Mouse (Mus musculus): ENCODE data around the gene Cntnap1. TPM values are rescaled to one million over a fixed set of nuclear protein-coding genes. Genes with fewer than 3 reads are reported as not detected.

Cntnap1 gene
- polyA plus RNA-seq, 1 experiment: 2.6 TPM

DNA sequence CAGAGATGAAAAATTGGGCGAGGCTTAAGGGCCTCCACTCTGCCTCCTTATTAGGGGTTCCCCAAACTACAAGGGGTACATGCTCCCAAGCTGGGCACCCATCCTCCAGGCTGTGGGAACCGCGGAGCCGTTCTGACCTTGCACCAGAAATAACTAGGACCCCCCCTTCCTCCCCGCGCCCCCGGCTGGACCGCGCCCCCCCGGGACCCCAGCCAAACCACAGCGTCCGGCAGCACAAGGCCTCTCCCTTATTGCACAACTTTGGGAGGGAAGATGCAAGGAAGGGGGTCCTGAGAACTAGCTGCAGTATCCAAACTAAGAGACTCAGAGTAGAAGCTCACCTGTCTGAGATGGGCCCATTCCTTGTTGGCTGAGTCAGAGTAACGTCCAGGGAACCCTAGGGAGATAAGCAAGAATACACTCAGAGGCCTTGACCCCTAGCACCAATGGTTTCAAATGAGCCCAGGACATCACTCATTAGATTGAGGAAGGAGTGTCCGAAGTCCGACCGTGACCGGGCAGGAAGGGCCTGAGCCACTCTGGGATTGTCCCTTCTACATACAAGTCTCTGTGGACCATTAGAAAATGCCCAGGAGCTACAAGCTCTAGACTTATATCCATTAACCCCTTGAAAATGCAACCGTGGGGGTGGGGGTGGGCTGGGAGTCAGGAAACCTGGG, 1.9 kb upstream of the Cntnap1 start:
- DNase-seq (ENCODE audit: low read depth, low spot score): no peak
- WGBS: 53% methylated on average over 18 of the region's 18 CpGs

DNA sequence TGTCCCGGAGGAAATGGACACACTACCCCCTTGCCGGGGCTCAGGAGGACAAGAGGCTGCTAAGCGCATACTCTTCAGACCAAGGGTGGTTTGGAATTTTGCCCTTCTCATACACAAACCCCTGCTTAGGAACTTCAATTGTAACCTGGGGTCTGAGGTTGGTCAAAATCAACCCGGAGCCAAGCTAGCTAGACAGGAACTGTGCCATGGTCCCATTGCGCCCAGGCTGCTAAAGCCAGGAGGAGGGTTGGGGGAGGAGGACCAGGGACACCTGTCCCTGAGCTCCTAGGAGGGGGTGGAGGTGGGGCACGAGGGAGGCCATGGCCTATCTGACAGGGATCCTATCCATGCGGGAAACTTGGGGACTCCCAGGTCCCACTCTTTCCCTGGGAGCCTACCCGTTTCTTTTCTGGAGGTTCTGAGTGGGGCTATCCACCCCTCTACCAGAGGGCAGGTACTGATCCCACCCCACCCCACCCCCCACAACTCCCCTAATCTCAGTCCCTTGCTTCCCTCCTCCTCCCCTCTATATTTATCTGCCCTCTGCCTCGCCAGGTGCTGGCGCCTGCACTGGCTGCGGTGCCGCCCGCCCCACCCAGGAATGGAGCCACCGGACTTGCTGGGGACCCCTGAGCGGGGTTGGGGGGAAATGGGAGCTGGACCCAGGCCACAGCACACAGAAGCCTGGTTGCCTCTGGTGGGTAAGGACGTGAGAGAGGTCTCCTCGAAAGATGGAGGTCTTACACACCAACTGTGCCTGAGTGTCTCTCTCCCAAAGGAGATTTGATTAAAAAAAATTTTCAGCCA, 819 bp upstream of the Cntnap1 start:
- WGBS: 12% methylated on average over 17 of the region's 17 CpGs
- DNase-seq (ENCODE audit: low read depth, low spot score): no peak

DNA sequence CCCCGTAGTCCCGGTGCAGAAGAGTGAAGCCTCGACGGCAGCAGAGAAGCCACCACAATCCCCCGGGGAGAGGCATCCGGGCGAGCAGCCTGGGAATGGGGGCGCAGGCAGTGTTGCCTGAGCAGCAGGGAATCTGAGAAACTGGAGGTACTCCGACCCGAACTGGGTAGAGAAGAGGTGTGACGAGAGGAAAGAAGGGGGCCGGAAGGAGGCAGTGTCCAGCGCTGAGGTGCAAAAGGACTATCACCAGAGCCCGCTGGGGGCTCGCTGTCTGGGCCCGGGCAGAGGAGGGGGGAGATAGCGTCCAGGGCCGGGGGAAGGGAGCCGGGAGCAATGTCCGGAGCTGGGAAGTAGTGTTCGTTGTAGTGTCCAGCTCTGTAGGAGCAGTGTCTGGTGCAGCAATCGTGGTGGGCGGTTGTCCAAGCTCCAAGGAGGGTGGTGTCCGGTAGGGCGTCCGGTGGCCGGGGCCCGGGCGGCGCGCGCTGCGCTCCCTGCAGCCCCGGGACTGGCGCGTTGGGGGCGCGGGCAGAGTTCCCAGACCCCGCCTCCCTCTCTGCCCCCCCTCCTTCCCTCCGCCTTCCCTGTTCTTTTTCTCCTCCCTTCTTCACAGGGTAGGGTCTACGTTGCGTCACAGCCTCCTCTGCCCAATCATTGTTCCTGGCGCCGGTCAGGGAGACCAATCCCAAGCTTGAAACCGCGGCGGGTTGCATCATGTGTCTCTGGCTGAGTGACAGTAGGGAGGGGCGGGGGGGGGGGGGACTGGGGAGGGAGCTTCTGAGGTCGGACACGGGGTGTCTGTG, 688 bp downstream of the Cntnap1 start, which contains the start of gene Plekhh3:
Gene Plekhh3, minus strand, starts transcription at position 541 of the 800 bp plus-strand sequence.
- DNase-seq (ENCODE audit: low read depth, low spot score): peak; percentile 89
- under 1% methylated on average over 48 of the region's 50 CpGs for WGBS

DNA sequence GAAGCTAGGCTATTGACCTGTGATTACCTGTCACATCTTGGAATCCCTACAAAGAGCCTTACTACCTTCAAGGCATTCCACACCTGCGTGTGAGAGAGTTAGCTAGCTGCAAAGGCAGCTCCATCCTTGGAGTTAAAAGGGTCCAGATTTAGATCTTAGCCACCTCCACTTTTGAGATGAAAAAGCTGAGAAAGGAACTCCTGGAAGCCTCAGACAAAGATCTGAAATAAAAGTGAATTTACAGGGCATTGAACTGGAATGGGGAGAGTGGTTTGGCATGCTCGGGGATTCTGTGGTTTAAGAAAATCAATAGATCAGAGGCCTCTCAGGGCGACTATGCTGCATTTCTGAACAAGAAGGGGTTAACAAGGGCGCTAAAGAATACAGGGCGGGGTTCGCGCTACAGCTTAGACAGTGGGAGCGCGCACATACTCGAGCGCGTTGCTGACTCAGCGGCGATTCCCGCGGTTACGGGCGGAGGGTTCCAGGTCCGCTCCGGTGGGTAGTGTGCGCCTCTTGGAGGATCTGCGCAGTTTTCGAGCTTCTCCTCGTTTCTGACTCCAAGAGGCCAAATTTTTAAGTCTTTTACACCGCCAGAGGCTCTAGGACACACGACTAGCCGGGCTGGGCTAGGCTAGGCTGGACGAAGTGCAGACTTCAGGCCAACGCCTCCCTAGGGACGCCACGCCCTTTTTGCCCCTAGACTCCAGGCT, 1.6 kb downstream of the Cntnap1 start:
- WGBS: 1% methylated on average over 31 of the region's 31 CpGs
- DNase-seq (ENCODE audit: low read depth, low spot score): peak; percentile 70

DNA sequence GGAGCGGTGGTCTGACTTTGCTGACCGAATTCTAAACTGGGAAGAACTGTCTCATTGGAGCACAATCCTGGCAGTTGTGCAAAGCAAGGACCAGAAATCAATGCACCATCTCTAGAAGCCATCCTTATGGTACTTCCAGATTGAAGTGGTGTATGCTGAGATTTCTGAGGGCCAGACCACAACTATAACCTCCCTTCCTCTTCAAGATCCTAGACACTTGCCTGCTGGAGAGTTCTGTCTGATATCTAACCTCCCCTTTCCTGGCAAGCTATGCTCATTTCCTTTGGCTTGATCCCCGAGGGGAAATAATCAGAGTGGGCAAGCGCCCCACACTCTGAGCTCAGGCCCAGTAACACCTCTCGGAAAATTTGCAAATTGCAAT, 2.1 kb downstream of the Cntnap1 start:
- no peak for DNase-seq (ENCODE audit: low read depth, low spot score)
- WGBS: 8% methylated on average over 5 of the region's 5 CpGs

DNA sequence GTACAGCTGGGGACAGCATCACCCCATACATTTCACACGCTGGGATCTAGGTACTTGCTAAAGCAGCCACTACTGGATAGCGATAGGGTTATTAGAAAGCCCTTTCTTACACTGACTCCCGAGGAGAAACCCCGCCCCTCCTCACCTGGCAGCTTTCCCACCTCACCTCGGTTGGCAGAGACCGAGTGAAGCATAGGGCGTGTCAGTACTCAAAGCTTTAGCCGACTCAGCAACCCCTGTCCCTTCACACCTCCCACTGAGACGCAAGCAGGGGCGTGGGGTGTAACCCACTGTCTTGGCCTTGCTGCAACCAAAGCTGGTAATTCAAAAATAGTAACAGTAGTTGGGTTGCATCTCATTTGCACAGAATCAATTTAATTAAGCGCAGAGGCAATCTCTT, 2.8 kb downstream of the Cntnap1 start:
- 3% methylated on average over 11 of the region's 11 CpGs for WGBS
- peak; percentile 65 for DNase-seq (ENCODE audit: low read depth, low spot score)

DNA sequence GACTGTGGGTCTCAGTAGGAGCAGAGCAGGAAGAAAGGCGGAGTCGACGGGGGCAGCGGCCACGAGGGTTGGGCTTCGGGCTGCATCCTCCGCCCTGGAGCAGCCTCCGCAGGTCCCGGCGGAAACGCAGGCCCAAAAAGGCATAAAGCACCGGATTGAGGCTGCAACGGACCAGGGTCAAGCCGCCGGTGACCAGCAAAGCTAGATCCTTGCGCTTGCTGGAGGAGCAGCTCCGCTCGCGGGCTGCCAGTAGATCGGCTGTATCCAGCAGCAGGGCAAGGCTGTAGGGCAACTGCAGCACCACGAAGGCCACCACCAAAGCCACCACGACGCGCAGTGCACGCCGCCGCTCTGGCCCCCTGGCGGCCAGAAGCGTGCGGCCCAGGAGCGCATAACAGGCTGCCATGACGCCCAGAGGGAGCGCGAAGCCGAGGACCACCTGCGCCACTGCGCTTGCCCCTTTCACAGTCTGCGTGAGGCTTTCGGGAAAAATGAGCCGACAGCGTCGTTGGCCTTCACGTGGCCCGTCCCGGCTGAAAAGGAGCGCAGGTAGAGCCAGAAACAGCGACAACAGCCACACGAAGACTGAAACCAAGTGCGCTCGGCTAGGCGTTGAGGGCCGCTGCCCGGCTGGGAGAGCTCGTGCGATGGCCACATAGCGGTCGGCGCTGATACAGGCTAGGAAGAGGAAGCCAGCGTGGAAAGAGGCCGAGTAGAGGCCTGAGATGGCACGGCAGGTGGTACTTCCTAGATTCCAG, 3.5 kb downstream of the Cntnap1 start:
- WGBS: 6% methylated on average over 61 of the region's 61 CpGs
- DNase-seq (ENCODE audit: low read depth, low spot score): peak; percentile 50

DNA sequence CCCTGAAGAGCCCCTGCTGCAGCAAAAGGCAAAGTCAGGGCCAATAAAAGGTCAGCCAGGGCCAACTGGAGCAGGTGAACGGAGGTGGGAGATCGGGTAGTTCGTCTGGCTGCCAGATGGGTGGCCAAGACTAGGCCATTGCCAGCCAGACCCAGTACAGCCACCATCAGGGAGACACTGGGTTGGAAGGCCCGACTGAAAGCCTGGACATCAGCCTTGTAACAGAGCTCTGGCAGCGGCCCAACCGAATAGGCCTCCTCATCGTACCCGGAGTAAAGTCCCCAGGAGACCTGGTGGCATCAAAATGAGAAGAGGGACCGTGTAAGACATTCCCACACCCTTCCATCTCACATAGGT, 4.0 kb downstream of the Cntnap1 start:
- 25% methylated on average over 9 of the region's 9 CpGs for WGBS
- DNase-seq (ENCODE audit: low read depth, low spot score): no peak

DNA sequence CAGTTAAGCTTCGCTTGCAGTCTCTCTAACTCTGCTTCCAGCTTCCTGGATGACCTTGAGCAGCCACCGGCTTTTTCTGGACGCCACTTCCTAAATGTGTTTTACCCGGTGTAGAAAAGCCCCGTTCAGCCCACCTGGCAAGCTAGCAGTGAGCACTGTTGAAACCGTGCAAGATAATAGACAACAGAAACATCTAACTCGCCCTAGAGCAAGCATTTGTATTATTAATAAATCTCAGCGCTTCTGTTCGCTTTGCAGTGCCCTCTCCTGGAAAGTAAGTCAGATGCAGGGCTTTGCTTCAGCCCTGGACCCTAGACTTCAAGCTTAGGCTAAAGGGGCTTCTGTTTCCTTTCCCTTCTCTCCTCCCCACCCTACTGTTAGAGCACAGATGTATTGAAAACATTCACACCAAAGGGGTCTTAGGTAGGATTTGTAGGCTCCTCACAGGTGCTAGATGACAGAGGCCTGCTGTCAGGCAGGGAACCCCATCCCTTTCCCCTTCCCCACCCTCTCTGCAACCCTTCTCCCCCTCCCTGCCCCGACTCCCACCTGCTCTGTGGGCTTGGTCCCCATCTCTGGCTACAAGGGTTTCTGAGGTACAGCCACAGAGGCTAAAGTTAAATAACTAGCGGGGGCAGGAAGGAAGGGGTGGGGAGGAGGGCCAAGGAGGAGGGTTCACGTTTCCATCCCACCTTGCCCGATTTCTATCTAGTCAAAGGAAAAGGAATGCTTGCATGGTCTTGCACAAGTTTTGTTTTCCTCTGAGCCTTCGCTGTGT, 4.7 kb downstream of the Cntnap1 start, which contains the start of gene Ccr10:
Gene Ccr10, minus strand, starts transcription at position 593 of the 778 bp plus-strand sequence.
- DNase-seq (ENCODE audit: low read depth, low spot score): no peak
- WGBS: 30% methylated on average over 14 of the region's 14 CpGs

DNA sequence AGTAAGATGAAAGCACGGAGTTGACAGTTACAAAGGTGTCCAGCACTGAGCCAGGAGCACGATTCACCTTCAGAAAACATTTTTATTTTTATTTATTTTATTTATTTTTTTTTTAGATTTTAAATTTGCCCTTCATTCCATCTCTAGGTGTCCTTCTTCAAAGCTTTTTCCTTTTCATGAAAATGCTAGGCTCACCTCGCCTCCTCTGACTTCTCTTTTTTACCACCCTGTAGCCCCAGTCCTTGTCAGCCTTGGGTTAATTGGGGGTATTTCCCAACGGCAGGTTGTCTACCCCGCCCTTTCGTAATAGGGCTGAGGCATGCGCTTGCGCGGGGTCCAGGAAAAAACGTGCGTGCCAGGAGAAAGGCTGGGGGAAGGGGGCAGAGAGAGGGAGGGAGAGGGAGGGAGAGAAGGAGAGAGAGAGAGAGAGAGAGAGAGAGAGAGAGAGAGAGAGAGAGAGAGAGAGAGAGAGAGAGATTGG, 5.4 kb downstream of the Cntnap1 start:
- no peak for DNase-seq (ENCODE audit: low read depth, low spot score)
- 4% methylated on average over 11 of the region's 11 CpGs for WGBS

DNA sequence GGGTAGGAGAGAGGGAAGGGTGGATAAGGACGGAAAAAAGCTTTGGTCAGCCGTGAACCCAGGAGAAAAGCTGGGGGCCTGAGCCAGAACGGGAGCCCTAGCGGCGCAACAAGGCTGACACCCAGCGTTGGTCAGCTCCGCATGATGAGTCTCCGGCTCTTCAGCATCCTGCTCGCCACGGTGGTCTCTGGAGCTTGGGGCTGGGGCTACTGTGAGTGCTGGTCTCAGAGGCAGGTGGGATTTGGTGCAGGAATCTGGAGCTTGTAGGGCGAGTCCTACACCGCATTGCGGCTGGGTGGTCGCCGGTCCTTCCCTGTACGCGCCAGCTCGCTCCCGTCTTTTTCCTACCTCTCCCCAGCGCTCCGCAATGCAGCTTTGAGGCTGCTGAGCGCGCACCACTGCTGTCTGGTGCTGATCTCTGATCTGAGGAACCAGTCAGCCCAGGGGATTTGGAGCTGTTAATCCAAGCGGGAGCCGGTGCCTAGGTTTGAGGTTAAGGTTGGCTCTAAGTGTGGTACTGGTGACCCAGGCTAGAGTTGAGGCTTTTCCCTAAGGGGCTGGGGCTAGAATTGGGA, 5.9 kb downstream of the Cntnap1 start:
- WGBS: under 1% methylated on average over 25 of the region's 25 CpGs

DNA sequence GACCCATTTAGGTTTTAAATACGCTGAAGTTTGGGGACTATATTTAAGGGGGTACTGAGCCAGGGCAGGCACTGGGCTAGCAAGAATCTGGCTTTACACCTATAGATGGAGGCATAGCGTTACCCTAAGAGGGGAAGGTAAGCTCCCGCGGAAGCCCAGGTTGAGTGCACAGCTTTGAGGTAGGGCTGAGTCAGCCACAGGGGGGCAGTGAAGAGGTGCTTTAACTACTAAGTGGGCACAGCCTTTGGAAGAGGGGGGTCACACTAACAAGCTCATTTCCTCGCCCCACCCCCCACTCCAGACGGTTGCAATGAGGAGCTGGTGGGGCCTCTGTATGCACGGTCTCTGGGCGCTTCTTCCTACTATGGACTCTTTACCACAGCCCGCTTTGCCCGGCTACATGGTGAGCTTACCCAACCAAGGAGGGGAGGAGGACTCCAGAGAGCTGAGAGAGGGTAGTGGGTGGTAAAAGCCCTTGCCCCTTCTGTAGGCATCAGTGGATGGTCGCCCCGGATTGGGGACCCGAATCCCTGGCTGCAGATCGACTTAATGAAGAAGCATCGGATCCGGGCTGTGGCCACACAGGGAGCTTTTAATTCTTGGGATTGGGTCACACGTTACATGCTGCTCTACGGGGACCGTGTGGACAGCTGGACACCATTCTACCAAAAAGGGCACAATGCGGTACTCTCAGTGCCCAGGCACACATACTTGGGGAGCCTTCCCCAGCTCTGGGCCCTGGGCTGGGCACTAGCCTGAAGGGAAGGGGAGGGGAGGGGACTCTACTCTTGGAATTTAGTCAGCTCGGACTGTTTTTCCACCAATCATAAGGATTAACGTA, 6.8 kb downstream of the Cntnap1 start:
- WGBS: 55% methylated on average over 22 of the region's 22 CpGs
- no peak for DNase-seq (ENCODE audit: low read depth, low spot score)

More for the DNA sequence above, 5.9 kb downstream of the Cntnap1 start:
- DNase-seq (ENCODE audit: low read depth, low spot score): no peak

DNA sequence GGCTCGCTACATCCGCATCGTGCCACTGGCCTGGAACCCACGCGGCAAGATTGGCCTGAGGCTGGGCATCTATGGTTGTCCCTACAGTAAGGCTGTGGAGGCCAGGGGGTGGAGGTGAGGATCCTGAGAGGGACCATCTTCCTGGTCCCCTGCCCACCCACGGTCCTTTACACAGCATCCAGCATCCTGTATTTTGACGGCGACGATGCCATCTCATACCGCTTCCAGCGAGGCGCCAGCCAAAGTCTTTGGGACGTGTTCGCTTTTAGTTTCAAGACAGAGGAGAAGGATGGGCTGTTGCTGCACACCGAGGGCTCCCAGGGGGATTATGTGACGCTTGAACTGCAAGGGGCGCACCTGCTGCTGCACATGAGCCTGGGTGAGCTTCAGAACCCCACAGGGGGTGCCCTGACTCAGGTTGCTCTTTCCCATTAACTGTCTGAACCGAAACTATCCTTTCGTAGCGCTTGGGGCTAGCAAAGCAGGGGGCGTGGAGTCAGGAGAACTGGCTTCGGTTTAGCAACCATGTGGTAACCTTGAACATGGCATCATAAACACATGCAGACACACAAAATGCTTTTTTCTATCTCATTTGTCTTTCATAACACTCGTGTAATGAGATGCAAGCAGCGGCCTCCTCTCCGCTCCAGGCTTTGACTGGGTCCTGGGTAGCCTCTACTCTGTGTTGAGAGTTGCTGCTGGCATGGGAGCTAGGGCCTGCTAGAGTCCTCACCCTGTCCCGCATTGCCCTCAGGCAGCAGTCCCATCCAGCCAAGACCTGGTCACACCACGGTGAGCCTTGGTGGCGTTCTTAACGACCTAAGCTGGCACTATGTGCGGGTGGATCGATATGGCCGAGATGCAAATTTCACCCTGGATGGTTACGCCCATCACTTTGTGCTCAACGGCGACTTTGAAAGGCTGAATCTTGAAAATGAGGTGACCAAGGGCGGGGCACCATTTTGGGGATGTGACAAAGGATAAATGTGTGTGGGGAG, 8.0 kb downstream of the Cntnap1 start:
- DNase-seq (ENCODE audit: low read depth, low spot score): no peak
- 79% methylated on average over 36 of the region's 36 CpGs for WGBS

DNA sequence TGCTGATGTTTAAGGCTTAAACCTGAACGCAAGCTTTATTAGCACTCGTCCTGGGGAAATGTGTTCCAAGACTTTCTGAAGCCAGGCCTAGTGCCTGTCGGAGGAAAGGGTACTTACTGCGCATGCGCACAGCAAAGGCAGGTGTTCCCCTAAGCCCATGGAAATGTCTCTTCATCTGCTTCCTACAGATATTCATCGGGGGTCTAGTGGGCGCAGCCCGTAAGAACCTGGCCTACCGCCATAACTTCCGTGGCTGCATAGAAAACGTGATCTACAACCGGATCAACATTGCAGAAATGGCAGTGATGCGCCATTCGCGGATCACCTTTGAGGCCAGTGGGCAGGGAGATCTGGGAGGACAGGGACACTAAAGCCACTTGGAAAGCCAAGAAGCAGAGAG, 9.0 kb downstream of the Cntnap1 start:
- DNase-seq (ENCODE audit: low read depth, low spot score): no peak
- WGBS: 87% methylated on average over 15 of the region's 15 CpGs

DNA sequence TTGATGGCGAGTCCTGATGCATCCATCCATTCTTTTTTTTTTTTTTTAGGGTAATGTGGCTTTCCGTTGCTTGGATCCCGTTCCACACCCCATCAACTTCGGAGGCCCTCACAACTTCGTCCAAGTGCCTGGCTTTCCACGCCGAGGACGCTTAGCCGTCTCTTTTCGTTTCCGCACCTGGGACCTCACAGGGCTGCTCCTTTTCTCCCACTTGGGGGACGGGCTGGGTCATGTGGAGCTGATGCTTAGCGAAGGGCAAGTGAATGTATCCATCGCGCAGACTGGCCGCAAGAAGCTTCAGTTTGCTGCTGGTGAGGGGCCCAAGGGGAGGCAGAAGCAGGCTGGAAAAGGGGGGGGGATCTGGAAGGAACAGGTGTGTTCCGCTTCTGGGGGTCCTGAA, 9.9 kb downstream of the Cntnap1 start:
- WGBS: 79% methylated on average over 17 of the region's 17 CpGs
- no peak for DNase-seq (ENCODE audit: low read depth, low spot score)

Data from large intestine, adult 2 months (tissue).